Mouse (Mus musculus) left cerebral cortex, postnatal 36 days (tissue): ENCODE results near the gene Armc8. TPM values are rescaled to one million over a fixed set of nuclear protein-coding genes. Genes with fewer than 3 reads are reported as not detected.

Experiments
- DNase-seq, 2 experiments: peaks; one replicate each; pipeline ENCODE4 v3.0.0; 2021 to 2022; ENCODE audit warnings: low spot score in 2 of 2, mixed read lengths in 1 of 2
- intact Hi-C: fragments of 180-260 bp; cut with DNase I; formaldehyde crosslinking; loops from one replicate; pipeline ENCODE4 v1.15.1; 2025
- total RNA-seq, 2 experiments: library from RNA; stranded (reverse); gene quantifications; 2 replicates each; pipeline ENCODE4 v1.2.3; 2021

Armc8 gene
- total RNA-seq, 2 experiments from 2014 or later, result 49.5 to 52.4 TPM

DNA sequence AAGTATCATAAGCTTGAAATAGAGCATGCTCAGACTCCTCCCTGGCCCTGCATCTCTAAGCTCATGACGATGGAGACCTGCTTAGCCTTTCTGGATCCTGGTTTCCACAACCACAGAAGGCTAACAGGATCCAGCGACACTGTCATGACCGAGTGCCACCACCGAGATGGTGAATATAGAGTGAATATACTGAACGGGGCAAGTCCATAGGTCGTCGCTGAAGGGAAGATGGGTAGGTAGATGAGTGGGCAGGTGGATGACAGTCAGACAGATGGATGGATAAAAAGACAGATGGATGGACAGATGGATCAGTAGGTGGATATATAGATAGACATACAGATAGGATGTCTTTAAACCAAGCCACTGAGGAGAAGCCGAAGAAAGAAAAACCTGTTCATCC is 137.4 kb downstream of the Armc8 start:
- peak in 1 of 2 experiments; percentile 58 for DNase-seq
- intact Hi-C loops, result no loop called here

GRCm38 (mm10) chr9:99430806-99431205 is 137.9 kb downstream of the Armc8 start:
- intact Hi-C loops, result no loop called here
- no peak for DNase-seq

DNA sequence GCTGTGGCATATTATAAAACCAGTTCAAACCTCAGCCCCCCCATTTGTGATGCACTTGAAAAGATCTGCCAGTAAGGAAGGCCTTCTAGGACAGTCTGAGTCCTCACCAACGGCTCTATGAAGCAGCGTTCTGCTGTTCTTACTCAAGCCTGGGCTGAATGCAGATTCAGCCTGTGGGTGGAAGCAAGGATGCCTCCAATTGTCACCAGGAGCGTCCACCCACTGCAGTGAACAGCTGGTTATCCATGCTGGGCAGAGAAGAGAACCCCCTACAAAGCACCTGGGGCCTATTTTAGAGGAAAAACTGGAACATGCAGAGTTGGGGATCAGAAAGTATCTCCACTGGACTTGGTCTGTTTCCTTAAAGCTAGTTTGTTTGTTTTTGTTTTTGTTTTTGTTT is 138.9 kb downstream of the Armc8 start:
- intact Hi-C loops, result no loop called here
- peak; percentile 68 for DNase-seq

DNA sequence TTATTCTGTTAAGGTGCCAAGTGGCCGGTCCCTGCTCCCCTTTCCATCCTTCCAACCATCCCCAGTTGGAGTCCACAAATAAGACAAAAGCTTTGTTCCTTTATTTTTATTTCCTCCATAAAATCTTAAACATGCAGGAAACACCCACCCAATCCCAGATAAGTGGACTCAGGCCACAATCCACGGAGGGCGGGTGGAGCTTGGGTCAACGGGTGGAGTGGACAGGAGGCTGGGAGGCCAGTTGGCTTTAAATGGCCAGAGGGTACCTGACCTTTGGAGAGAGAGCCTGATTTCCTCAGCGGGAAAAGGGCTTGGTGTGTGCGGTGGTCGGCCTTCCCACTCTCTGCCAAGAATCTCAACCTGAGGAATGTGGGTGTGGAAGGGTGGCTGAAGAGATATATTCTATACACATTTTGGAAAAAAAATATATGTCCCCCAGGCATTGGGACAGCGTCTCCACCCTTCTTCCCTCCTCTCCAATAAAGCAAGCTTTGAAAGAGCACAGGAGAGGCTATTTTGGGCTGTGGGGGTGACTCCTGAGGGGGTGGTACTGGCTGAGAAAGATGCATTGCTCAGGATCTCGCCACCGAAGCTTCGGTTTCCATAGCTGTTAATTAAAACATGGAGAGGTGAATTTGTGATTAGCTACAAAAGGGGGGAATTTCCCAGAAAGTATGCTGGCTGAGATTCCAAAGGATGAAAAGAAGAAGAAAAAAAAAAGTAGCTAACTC is 139.9 kb downstream of the Armc8 start:
- intact Hi-C loops, result no loop called here
- DNase-seq, result peak in 1 of 2 experiments; percentile 74

Other genes with a start within 250 kb of the Armc8 start
- 1 to 10 TPM; 1.1 to 1.2 TPM for gene Esyt3, start 210.3 kb downstream of the Armc8 start, total RNA-seq
- gene Mras, start 131.5 kb downstream of the Armc8 start, total RNA-seq, result 100 to 1,000 TPM; 151 to 157 TPM
- not detected for gene Nme9, start 117.4 kb downstream of the Armc8 start, total RNA-seq
- gene Dbr1, start 6.9 kb upstream of the Armc8 start, total RNA-seq, result 10 to 100 TPM; 13.2 to 13.3 TPM
- gene A4gnt, start 43.6 kb upstream of the Armc8 start, total RNA-seq, result under 1 TPM; 0.23 to 0.25 TPM
- gene Dzip1l, start 60.6 kb upstream of the Armc8 start, total RNA-seq, result 10 to 100 TPM; 21.6 to 29.7 TPM
- not detected for gene Cldn18, start 148.4 kb upstream of the Armc8 start, total RNA-seq